Mouse (Mus musculus) fibroblast of lung, adult 2 months (primary cell): ENCODE data around the gene Gpsm3.

Source experiments
- DNase-seq: peaks from one replicate; pipeline ENCODE4 v3.0.0-alpha.2; 2011; ENCODE audit warnings: low read depth

Gene Gpsm3

DNA sequence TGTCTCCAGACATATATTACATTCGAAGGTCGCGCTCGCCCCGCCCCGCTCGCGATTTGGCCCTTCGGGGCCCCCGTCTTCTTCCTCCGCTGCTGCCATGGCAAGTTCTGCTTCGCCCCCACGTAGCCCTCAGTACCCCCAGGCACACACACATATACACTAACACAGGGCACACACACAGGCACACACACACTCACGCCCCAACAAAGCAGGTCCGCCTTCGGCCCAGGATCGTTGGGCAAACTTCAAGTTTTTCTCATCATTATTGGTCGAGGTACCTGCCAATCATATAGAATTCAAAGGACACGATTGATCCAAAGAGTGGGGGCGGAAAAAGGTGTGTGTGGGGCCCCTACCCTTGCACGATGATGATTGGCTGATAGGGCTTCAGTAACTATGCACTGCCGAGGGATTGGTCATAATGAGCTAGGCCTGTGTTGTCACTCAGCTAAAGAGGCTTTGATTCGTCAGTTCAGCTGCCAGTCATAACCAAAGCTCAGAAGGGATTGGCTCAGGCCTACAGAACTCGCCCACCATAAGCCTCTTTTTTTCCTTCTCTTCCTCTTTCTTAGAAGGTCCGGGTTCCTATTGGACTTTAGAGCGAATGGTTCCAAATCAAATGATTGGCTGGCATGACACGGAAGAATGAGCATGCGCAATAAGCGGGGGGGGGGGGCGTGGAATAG is 13.9 kb downstream of the Gpsm3 start, which contains the start of gene Rnf5:
TSS of gene Rnf5 (minus strand) at position 316 of the 686 bp plus-strand sequence.
- DNase-seq: peak; percentile 100

DNA sequence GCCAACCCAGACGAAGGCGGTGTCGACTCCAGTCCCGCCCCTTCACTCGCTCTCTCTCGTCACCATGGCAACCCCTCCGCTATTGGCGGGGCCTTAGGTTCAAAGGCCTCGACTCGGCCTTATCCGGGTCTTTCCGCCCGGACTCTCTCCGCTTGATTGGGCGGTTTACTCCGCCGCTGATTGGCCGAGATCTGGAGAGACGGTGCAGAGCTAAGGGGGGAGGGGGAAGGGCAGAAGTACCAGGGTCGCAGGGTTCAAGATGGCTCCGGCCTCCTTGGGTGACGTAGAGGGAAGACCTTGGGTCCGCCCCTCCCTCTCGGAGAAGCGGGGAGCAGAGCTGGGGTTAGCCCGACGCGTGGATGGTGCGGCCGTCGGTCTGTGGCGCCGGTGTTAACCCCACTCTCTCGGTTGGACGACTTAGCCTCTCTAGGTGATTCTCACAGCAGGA is 14.5 kb downstream of the Gpsm3 start, which contains the start of gene Agpat1:
TSS of gene Agpat1 (plus strand) at position 202 of the 448 bp plus-strand sequence.
- no peak for DNase-seq

DNA sequence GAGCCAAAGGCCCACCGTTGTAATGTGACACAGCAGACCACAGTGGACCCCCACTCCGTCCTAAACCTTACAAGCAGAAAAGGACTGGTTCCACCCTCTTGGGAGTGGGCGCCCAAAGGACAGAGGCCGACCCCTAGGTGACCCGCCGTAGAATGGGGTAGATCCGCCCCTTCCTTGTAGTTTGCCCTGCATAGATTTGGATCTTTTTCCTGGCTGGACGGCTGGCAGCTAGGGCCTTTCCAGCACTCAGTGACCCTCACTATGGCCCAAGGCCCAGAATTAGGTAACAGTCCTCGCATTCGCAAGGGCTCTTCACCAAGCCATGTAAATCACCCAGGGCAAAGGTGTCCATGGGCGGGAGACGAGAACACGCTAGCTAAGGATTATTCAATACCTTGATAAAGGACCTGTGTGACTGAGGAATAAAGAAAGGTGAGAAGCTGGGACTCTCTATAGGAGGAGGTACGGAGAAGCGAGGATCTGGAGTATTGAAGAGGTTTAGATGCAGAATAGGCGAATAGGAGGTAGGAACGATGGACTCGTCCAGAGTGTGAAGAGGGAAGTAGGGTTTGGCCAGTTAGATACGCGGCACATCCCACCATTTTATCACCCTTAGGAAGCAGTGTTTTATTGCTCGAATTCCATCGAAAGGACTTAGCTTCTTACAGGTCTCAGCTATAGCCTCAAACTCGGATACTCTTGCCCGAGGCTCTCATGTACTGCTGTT is 15.1 kb downstream of the Gpsm3 start:
- DNase-seq: no peak

DNA sequence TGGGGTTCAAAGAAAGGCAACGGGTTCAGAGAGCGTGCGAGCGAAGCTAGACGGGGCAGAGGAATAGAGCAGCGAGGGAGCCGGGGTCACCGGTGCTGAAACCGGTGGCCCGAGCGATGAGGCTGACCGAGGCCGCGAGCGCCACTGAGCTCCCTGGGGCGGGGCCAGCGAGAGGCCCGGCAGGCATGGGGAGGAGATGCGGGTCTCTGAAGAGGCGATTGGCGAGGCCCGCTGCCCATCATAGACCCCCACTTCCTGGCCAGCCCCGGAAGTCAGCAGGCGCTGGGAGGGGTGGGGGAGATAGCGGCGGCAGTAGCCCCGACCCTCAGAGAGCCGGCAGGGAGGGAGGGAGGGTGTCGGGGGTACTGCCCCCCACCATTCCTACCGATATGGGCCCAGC is 16.0 kb downstream of the Gpsm3 start:
- DNase-seq: peak; percentile 78

DNA sequence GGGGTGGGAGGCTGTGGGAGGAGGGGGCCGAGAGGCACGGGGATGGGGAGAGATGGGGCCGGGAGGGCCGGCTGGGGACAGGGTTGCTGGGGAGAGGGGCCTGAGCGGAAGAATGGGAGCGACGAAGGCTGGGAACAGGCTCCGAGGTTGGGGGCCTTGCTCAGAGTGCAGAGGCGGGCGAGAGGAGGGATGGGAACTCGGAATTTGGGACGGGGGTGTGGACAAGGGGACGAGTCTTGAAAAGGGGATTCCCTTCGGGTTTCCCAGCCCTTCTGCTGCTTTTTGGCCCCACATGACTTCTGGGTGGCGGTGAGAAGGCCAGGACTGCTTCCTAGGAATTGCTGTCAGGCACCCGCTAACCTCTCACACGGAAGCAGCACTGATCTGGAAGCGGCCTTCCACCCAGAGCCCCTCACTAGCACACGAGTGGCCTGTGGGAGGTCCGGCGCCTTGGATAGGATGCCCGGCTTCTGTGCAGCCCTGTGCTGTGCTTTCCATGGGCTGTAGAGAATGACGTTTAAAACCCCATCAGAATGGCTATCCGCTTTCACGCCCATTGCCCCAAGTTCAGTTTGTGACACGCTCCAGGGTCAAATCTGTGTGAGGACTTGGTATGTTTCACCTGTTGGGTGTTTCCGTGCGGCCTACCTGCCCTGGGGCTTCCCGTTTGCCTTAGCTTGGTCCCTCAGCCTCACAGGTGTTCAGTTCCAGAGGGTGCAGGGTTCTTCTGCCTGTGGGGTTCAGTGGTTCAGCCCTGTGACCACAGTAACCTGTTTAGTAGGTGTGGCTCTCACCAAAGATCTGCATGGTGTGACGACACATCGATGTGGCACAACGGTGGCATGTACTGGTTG is 16.8 kb downstream of the Gpsm3 start:
- no peak for DNase-seq

DNA sequence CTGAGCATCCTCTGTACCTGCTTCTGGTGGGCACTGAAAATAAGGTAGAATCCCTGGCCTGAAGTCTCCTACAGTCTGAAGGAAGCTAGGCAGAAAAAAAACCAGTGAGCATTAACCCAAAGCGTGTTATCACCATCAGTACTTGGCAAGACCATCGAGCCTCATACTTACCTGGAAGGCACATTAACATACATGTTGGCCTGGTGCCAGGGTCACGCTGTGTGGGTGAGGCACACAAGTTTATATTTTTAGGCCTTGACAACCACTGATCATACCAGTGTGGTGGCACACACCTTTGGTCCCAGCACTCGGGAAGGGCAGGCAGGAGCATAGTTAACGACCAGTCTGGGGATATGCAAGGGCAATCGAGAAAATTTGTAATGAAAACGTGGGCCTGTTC is 18.4 kb downstream of the Gpsm3 start:
- DNase-seq: no peak

DNA sequence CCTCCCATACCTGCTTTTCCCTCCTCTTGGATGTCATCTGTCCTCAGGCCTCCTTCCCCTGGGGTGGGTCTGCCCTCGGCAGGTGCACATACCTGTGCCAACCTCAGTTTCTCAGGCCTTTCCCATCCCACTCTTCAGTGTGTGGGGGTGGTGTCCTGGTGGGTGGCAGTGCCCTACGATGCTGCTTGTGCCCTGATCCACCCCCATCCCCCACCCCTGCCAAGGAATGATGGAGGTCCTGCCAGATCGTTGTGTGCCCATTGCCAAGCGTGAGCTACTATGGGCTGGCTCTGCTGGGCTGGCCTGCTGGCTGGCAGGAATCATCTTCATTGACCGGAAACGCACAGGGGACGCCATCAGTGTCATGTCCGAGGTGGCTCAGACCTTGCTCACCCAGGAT is 21.4 kb downstream of the Gpsm3 start:
- no peak for DNase-seq

DNA sequence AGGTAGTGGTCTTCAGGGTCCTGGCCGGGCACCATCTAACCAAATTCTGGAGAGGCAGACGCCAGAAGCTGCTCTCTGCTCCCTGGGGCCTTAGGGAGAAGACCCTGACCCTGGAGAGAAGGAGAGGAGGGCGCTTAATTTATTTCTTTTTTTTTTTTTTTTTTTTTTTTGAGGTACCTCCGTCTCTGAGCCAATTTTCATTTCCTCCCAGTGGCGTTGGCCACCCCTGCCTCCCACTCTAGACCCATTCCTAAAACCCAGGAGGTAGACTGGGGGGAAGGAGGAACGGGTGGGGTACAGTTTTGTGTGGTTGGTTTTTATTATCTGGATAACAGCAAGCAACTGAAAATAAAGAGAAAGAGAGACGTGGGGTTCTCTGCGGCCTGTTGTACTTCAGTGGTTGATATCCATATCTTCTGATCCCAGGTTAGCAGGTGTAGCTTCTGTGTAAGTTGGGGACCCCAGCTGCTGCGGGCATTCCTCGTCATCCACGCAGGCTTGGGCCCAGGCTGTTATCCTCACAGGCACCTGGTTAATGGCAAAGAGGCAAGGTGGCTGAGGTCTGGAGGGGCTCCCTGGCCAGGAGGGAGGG is 23.5 kb downstream of the Gpsm3 start:
- DNase-seq: no peak

DNA sequence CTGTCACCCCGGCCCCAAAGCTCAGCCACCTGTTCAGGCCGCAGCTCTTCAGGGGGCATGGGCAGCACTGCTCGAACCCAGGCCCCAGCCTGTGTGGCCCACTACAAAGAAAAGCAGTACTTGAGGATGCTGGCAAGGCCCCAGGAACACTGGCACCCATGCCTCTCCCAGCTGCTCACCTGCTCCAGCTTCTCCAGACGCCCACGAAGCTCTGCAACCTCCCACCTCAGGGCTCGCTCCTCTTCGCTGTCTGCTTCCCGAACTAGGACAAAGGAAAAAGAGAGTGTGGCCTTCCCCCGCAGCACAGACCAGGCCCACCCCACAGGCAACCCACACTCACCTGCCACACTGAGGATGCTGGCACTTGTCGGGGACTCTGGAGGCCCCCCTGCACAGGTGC is 24.2 kb downstream of the Gpsm3 start:
- no peak for DNase-seq

DNA sequence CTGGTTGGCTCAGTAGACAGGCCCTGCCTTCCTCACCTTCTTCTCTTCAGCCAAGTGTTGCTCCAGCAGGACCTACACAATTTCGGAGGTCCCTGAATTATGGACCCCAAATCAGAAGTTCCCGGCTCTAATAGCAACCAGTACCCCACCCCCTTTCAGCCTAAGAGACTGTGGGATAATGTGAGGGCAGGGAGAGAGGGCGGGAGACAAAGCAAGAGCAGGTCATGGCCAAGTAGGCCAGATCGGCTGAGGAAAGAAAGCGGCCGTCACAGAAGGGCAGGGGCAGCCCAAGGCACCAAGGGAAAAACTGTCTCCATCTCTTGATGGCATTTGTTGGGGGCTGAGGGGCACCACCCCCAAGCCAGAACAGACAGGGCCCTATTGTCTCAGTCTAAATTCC is 26.3 kb downstream of the Gpsm3 start, which contains the start of gene Egfl8:
TSS of gene Egfl8 (minus strand) at position 101 of the 400 bp plus-strand sequence.
- DNase-seq: no peak

DNA sequence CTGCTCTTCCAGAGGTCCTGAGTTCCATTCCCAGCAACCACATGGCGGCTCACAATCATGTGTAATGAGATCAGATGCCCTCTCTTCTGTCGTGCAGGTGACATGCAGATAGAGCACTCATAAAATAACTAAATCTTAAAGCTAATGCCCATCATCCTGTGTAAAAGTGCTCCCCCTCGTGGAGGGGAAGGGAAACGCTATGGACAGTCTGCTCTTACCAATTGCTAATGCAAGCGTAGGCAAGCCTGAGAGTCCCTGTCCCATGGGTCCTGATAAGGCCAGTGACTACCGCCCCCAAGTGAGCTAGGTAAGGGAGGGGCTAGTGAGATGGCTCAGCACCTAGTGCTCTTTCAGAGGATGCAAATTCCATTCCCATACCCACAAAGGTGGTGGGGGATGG is 29.4 kb downstream of the Gpsm3 start:
- no peak for DNase-seq

DNA sequence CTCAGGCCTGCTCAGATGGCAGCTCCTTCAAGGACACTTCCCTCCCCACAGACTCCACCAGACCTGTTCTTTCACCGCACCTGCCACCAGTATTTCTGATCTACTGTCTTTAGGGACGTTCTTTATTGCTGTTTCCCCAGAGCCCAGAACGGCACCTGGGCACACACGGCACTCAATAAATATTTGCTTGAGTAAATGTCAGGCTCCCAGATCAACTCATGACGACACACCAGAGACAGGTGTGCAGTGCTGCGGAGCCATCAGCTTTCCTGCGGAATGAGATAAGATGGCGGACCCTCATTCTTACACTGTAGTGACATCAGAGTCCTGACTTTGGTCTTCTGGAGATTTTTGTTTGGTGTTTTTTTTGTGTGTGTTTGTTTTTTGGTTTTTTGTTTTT is 31.4 kb downstream of the Gpsm3 start:
- DNase-seq: no peak

DNA sequence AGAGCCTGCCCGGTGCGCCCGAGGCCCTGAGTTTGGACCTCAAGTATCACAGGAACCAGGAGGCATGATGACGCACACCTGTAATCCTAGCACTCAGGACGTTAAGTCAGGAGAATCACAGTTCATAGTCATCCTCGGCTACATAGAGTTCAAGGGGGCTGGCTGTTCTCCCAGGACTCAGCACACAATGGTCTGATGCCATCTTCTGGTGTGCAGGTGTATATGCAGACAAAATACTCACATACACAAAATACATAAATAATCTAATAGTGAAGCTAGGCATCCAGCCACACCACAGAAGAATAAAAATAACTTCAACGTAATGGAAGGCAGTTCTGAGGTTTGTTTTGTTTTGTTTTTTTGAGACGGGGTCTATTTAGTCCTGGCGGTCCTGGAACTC is 33.6 kb downstream of the Gpsm3 start:
- no peak for DNase-seq

DNA sequence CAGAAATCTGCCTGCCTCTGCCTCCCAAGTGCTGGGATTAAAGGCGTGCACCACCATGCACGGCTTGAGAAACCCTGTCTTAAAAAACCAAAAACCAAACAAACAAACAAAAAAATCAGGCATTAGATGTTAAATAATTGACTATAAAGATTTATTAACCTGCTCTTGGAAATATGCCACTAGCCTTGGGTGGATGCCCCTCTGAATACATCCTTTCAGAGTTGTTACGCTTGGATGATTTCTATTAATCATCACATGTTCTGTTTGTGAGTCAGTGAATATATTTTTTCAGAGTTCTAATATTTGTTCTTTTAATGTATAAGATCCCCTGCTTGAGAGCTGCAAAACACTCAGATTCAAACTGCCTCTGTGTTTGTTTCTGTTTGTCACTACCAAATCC is 35.4 kb downstream of the Gpsm3 start:
- no peak for DNase-seq

DNA sequence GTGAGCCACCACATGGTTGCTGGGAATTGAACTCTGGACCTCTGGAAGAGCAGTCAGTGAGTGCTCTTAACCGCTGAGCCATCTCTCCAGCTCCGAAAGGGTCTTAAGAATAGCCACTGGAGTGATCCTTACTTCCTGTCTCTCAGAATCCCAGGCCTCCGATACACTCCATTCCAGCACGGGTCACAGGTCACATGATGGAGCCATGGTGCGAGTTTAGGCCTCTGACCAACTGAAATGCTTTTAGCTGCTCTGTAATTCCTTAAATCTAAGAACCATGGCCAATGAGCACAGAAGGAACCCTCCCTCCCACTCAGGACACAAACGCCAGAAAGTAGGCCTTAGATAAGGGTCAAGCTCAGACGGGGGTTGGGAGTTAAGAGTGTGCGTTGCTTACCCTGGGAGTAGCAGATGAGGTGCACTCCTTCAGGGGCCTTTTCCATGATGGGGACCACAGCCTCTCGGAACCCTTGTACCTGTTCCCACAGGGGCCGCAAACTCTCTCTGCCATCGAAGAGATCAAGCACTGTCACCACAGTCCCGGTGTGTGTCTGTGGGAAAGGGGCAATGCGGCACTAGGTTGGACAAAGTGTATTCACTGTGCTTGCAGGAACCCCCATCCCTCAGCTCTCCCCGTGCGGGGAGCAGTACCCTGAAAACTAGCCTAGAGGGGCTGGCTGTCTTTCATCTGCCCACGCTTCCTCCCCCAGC is 36.6 kb downstream of the Gpsm3 start:
- no peak for DNase-seq

DNA sequence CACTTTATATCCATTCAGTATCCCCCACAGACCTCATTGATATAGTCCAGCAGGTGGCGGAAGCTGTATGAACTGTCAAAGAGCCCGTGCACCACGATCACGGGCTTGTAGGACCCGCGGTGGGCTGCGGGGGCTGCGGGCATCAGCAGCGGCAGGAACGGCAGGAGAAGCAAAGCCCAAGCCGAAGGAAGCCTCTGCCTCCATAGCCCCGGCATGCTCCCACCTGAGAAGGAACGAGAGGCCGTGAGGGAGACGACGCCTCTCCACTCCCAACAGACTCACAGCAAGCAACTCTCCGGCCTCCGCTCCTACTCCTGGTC is 37.1 kb downstream of the Gpsm3 start:
- DNase-seq: no peak

DNA sequence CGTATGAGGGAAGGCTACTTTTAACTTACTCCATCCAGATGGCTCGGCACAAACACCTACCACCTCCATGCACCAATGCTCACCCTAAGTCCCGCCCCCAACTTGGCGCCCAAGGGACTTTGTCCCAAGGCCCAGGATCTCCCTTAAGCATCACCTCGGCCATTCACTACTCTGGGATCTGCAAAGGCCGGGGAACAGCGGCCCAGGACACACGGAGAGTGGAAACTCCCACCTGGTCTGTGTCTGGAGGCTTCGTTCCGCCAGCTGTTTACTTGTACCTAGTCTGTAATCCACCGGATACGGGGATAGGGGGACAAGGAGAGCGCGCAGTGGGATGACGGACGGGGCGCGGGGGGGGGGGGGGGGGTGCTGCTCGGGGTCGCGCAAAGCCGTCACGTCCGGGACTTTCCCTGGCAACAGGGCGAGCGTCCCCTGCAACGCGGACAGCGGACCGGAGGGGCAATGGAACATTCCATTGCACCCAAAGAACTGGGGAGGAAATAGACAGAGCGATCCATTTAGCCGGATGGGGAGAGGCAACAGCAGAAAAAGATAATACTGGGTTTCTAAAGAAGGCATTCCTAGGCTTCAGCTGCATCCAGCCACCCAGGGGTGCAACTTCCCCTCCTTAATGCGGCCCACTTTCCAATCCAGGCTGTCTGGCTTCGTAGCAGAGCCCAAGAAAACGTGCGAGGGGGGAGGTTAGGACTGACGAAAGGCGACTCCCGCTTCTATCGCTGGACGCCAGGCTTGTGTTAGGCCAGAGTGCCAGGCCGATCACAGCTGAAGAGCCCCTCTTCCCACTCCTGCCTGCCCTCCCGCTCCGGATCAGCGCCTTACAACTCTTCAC is 37.7 kb downstream of the Gpsm3 start:
- DNase-seq: peak; percentile 69

DNA sequence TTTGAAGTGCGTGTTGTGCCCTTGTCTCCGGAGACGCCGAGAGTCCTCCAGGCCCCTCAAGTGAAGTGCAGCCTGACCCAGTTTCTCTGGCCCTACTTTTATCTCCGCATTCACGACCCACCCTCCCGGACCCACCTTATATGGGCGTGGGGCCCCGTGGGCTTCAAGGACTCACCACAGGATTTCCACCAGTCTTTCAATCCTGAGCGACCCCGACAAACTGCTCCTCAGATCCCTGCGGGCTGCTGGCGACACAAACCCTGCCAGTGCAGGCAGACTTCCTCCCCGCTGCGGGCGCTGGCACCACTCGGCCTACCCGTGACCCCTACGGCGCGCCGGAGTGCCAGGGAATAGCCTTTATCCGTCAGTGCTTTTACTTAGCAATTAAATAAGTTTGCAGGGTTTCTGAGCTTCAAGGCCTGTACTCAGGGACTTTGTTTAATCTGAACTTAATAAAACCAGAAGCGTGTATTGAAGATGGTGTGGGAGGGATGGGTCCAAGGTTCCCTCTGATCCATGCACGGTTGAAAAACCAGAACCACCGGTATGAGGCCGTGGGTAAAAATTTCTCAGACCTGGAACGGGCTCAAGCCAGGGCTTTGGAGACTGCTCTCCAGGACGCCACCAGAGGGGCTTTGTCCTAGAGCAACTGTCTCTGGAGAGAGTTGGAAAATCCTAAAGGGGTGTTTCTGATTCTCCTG is 38.5 kb downstream of the Gpsm3 start, which contains the start of gene Ppt2:
TSS of gene Ppt2 (minus strand) at position 568 of the 701 bp plus-strand sequence.
- no peak for DNase-seq

DNA sequence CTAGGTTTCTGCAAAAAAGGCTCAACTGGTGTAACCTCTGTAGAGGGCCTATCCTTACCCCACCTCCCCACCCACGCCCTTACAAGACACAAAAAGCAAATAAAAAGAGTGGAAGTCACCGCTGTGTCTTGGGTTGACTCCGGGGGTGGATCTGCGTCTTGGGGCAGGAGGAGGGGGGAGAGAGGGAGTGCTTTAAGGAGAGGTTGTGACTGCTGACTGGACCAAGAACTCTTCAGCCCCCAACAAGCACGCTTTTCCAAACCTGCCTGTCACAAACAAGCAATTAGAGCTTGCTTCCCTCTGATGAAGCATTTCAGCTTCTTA is 39.0 kb downstream of the Gpsm3 start:
- DNase-seq: no peak

DNA sequence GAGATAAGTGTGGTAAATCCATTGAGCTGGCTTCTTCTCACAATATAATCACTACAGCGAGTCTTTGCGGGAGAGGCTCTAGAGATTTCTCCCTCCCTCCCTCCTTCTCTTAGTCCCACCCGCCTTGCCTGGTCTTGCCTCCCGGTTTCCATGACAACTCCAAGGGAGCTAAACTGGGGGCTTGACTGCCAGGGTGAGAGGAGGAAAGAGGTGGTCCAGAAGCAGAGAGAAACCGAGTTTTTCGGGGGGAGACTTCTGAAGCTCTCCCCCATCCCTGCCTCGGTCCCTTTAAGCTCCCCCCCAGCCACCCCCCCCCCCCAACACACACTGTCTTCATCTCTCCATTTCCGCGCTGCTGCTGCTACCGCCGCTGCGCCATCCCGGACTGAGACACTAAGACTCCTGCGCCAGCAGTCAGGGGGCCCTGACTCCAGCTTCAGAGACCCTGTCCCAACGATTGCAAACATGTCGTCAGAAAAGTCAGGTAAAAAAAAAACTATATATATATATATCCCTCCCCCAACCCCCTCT is 39.7 kb downstream of the Gpsm3 start, which contains the start of gene Prrt1:
TSS of gene Prrt1 (plus strand) at position 313 of the 531 bp plus-strand sequence.
- no peak for DNase-seq
